In the genomic region with DNA sequence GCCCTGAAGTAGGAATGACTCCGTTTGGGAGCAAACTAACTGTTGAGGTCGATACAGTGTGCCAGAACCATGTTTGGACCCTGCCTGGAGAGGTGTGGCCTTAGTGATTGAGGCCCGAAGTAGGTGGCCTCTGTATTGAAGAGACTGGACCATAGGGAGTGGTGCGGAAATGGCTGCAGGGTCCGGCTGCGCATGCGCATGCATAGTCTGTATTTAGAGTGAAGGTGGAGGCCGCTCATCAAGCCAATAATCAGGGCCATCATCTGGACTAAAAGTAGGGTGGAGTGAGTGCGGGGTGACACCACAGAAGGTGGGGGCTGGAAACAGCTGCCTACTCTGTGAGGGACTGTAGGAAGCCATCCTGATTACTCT, we compare ENCODE assay signal across 13 mouse cellular contexts. TPM values are rescaled to one million over a fixed set of nuclear protein-coding genes. Genes with fewer than 3 reads are reported as not detected.
A peak's percentile ranks its signal among the peaks of the same experiment; 100 is the strongest.
DNase-seq lines count a peak whose midpoint lies in the region; ATAC-seq and TF ChIP-seq lines count a peak whose summit lies in the region.
"Had no signal": no experiment of that assay in that cellular context is flagged by ENCODE, and none has a peak within 500 bp of the region (broad histone marks: within the 10 kb centered on the region; RNA-seq: fewer than 3 reads in every experiment).

No protein-coding gene starts in this region.

- DNase-seq in gastrocnemius, adult 2 months, result peak; percentile 79
- no peak for DNase-seq in gastrocnemius, postnatal 10 days
- DNase-seq in ES-E14 (ENCODE audit: low read depth, low spot score), result peak; percentile 53
- DNase-seq in urinary bladder, postnatal 25 days (ENCODE audit: low spot score), result no peak

- TF ChIP-seq CTCF in gastrocnemius, adult 2 months (IDR thresholded peaks at IDR 0.05), result no peak

- in situ Hi-C loops in ES-E14 (cut with MboI; ENCODE audit: low sequenced_read_pairs in 2 of 2, unreplicated experiment in 2 of 2), result no loop called here

- WGBS in heart, embryonic 12.5 days, result 81% methylated on average over 9 of the region's 9 CpGs
- 81% methylated on average over 9 of the region's 9 CpGs for WGBS in limb, embryonic 12.5 days

- intact Hi-C loops in gastrocnemius, adult 2 months (cut with DNase I), result no loop called here

- peak overlapping the region; percentile 52 for H3K4me3 ChIP-seq in gastrocnemius, adult 2 months
- H3K4me3 ChIP-seq in ES-E14 (ENCODE audit: insufficient read depth in 1 of 2, low read depth in 1 of 2, low read length in 2 of 2, poor library complexity in 1 of 2, severe bottlenecking in 1 of 2), result peak overlapping the region; percentile 34 to 38
- no peak overlapping the region for H3K4me3 ChIP-seq in heart, embryonic 12.5 days
- no peak overlapping the region for H3K4me3 ChIP-seq in limb, embryonic 12.5 days (replicated peaks)
- H3K4me3 ChIP-seq: embryonic facial prominence, embryonic 12.5 days; left cerebral cortex, adult 2 months had no signal

- 0 out of 2 replicates have a peak, but pooled peaks cover 4% of the 10 kb centered on the region for H3K27me3 ChIP-seq in heart, embryonic 12.5 days (replicated peaks)
- H3K27me3 ChIP-seq in limb, embryonic 12.5 days, result no peaks in the 10 kb centered on the region
- H3K27me3 ChIP-seq: embryonic facial prominence, embryonic 12.5 days had no signal

- H3K4me2 ChIP-seq in heart, embryonic 12.5 days, result no peak overlapping the region
- 0 out of 2 replicates have a peak overlapping the region, but pooled peaks have one; percentile 17 for H3K4me2 ChIP-seq in limb, embryonic 12.5 days
- H3K4me2 ChIP-seq: embryonic facial prominence, embryonic 12.5 days had no signal

- no peaks in the 10 kb centered on the region for H3K36me3 ChIP-seq in ES-E14 (ENCODE audit: control insufficient read depth, insufficient read depth, low read length, poor library complexity, severe bottlenecking)
- H3K36me3 ChIP-seq in heart, embryonic 12.5 days, result no peaks in the 10 kb centered on the region
- no peaks in the 10 kb centered on the region for H3K36me3 ChIP-seq in limb, embryonic 12.5 days
- H3K36me3 ChIP-seq: embryonic facial prominence, embryonic 12.5 days had no signal

- H3K27ac ChIP-seq in gastrocnemius, adult 2 months, result peak overlapping the region; percentile 87
- peak overlapping the region; percentile 83; the same call in 1 of the 2 replicates for H3K27ac ChIP-seq in ES-E14 (ENCODE audit: insufficient read depth, low read depth, low read length, poor library complexity, severe bottlenecking)
- peak overlapping the region; percentile 57; the same call in 1 of the 2 replicates for H3K27ac ChIP-seq in heart, embryonic 12.5 days (ENCODE audit: poor library complexity, severe bottlenecking)
- H3K27ac ChIP-seq in limb, embryonic 12.5 days, result peak overlapping the region; percentile 50; the same call in 1 of the 2 replicates
- H3K27ac ChIP-seq: embryonic facial prominence, embryonic 12.5 days; left cerebral cortex, adult 2 months had no signal

- H3K9ac ChIP-seq in ES-E14 (ENCODE audit: insufficient read depth, low read depth, low read length, poor library complexity, severe bottlenecking), result peak overlapping the region; percentile 48; the same call in 1 of the 2 replicates
- H3K9ac ChIP-seq in heart, embryonic 12.5 days, result no peak overlapping the region
- H3K9ac ChIP-seq in limb, embryonic 12.5 days (replicated peaks), result no peak overlapping the region
- H3K9ac ChIP-seq: embryonic facial prominence, embryonic 12.5 days had no signal

- H3K4me1 ChIP-seq in ES-E14 (ENCODE audit: control insufficient read depth in 2 of 2, insufficient read depth in 2 of 2, low read length in 2 of 2, poor library complexity in 1 of 2), result peaks cover 6 to 14% of the 10 kb centered on the region in 2 experiments; a peak in 2 of 4 replicates
- H3K4me1 ChIP-seq in heart, embryonic 12.5 days (replicated peaks), result peaks cover 14% of the 10 kb centered on the region
- peaks cover 7% of the 10 kb centered on the region for H3K4me1 ChIP-seq in limb, embryonic 12.5 days (replicated peaks)

- no peak for ATAC-seq in heart, embryonic 12.5 days (ENCODE audit: insufficient number of reproducible peaks, low FRiP score)
- no peak for ATAC-seq in limb, embryonic 12.5 days (ENCODE audit: insufficient number of reproducible peaks, insufficient read depth, low FRiP score, low TSS enrichment, low read depth)
- ATAC-seq in erythroblast, adult 5-6 weeks (replicated peaks; ENCODE audit: low FRiP score, poor library complexity, severe bottlenecking), result no peak
- ATAC-seq in cerebellum, adult (ENCODE audit: insufficient number of reproducible peaks, low FRiP score, low TSS enrichment), result no peak

- H3K9me3 ChIP-seq in ES-E14 (ENCODE audit: control insufficient read depth, insufficient read depth, low read depth, low read length), result no peaks in the 10 kb centered on the region
- no peaks in the 10 kb centered on the region for H3K9me3 ChIP-seq in heart, embryonic 12.5 days (replicated peaks)
- H3K9me3 ChIP-seq in limb, embryonic 12.5 days, result no peaks in the 10 kb centered on the region
- H3K9me3 ChIP-seq: embryonic facial prominence, embryonic 12.5 days had no signal

TF ChIP-seq in ES-E14, 5 proteins besides CTCF, POLR2A, EP300 and RAD21:
- TF ChIP-seq MAFK (IDR thresholded peaks at IDR 0.05; ENCODE audit: insufficient read depth, low read depth, low read length), result no peak
- TF ChIP-seq CHD2 (IDR thresholded peaks at IDR 0.05; ENCODE audit: low read depth, low read length), result no peak
- TF ChIP-seq ZC3H11A (IDR thresholded peaks at IDR 0.05; ENCODE audit: borderline replicate concordance, low read depth, low read length), result no peak
- TF ChIP-seq HCFC1 (IDR thresholded peaks at IDR 0.05; ENCODE audit: borderline replicate concordance, insufficient read depth, low read length), result no peak
- TF ChIP-seq ZNF384 (IDR thresholded peaks at IDR 0.05; ENCODE audit: low read depth, low read length), result no peak

RNA-seq across cellular contexts. Expression of a gene that starts 9.7 kb away (rescaled TPM):
- total RNA-seq in gastrocnemius, adult 2 months (2021), result not detected
- total RNA-seq in gastrocnemius, postnatal 10 days (2021), result not detected
- not detected in 2 replicates for total RNA-seq in ES-E14 (2012; rRNA removed)
- polyA plus RNA-seq in heart, embryonic 12.5 days (2016; fragmentation: Nextera tagmentation; extraction: Ambion mirVana), result 0.30 TPM in 1 of 2 replicates, not detected in the other
- polyA plus RNA-seq in limb, embryonic 12.5 days (2016; fragmentation: Nextera tagmentation; extraction: Ambion mirVana), result not detected in 2 replicates
- not detected in 2 replicates for total RNA-seq in erythroblast, adult 5-6 weeks (2015; ENCODE audit: low replicate concordance)
- not detected in 2 replicates for total RNA-seq in erythroblast, adult 5-6 weeks (2017; ENCODE audit: low replicate concordance)
- total RNA-seq: adrenal gland, postnatal 4 days; left cerebral cortex, adult 2 months had no signal
- polyA plus RNA-seq: C2C12; embryonic facial prominence, embryonic 12.5 days; neural tube, embryonic 14.5 days had no signal

RNA-seq across cellular contexts. Expression of a gene that starts 18.4 kb away (rescaled TPM):
- total RNA-seq in gastrocnemius, adult 2 months (2021), result 100 to 1,000 TPM; 252 to 278 TPM
- 100 to 1,000 TPM; 185 to 194 TPM for total RNA-seq in gastrocnemius, postnatal 10 days (2021)
- total RNA-seq in ES-E14 (2012; rRNA removed), result 0.74 TPM in 1 of 2 replicates, not detected in the other
- 20.6 and 26.6 TPM in 2 replicates for polyA plus RNA-seq in heart, embryonic 12.5 days (2016; fragmentation: Nextera tagmentation; extraction: Ambion mirVana)
- 2.8 and 3.0 TPM in 2 replicates for polyA plus RNA-seq in limb, embryonic 12.5 days (2016; fragmentation: Nextera tagmentation; extraction: Ambion mirVana)
- total RNA-seq in erythroblast, adult 5-6 weeks (2015; ENCODE audit: low replicate concordance), result not detected in 2 replicates
- not detected in 2 replicates for total RNA-seq in erythroblast, adult 5-6 weeks (2017; ENCODE audit: low replicate concordance)
- polyA plus RNA-seq: neural tube, embryonic 14.5 days had no signal

RNA-seq across cellular contexts. Expression of a gene that starts 21.7 kb away (rescaled TPM):
- total RNA-seq in gastrocnemius, adult 2 months (2021), result 100 to 1,000 TPM; 154 to 483 TPM
- 1,000 to 10,000 TPM; 5,070 to 7,999 TPM for total RNA-seq in gastrocnemius, postnatal 10 days (2021)
- total RNA-seq in ES-E14 (2012; rRNA removed), result 37.5 and 125 TPM in 2 replicates
- 404 and 446 TPM in 2 replicates for polyA plus RNA-seq in heart, embryonic 12.5 days (2016; fragmentation: Nextera tagmentation; extraction: Ambion mirVana)
- polyA plus RNA-seq in limb, embryonic 12.5 days (2016; fragmentation: Nextera tagmentation; extraction: Ambion mirVana), result 290 and 351 TPM in 2 replicates
- 0.21 TPM in 1 of 2 replicates, not detected in the other for total RNA-seq in erythroblast, adult 5-6 weeks (2015; ENCODE audit: low replicate concordance)
- total RNA-seq in erythroblast, adult 5-6 weeks (2017; ENCODE audit: low replicate concordance), result 0.68 TPM in 1 of 2 replicates, not detected in the other

RNA-seq across cellular contexts. Expression of a gene that starts 33.2 kb away (rescaled TPM):
- total RNA-seq in gastrocnemius, adult 2 months (2021), result 10 to 100 TPM; 18.3 to 25.7 TPM
- total RNA-seq in gastrocnemius, postnatal 10 days (2021), result 10 to 100 TPM; 46.8 to 54.9 TPM
- 29.5 and 32.6 TPM in 2 replicates for total RNA-seq in ES-E14 (2012; rRNA removed)
- 10.4 and 12.2 TPM in 2 replicates for polyA plus RNA-seq in heart, embryonic 12.5 days (2016; fragmentation: Nextera tagmentation; extraction: Ambion mirVana)
- 12.0 and 12.6 TPM in 2 replicates for polyA plus RNA-seq in limb, embryonic 12.5 days (2016; fragmentation: Nextera tagmentation; extraction: Ambion mirVana)
- 21.9 and 30.7 TPM in 2 replicates for total RNA-seq in erythroblast, adult 5-6 weeks (2015; ENCODE audit: low replicate concordance)
- total RNA-seq in erythroblast, adult 5-6 weeks (2017; ENCODE audit: low replicate concordance), result 41.1 and 45.2 TPM in 2 replicates

RNA-seq across cellular contexts. Expression of a gene that starts 52.0 kb away (rescaled TPM):
- total RNA-seq in gastrocnemius, adult 2 months (2021), result under 1 TPM; 0.28 to 0.42 TPM
- 1 to 10 TPM; 3.5 to 6.1 TPM for total RNA-seq in gastrocnemius, postnatal 10 days (2021)
- 0.53 and 0.89 TPM in 2 replicates for total RNA-seq in ES-E14 (2012; rRNA removed)
- polyA plus RNA-seq in heart, embryonic 12.5 days (2016; fragmentation: Nextera tagmentation; extraction: Ambion mirVana), result 14.8 and 16.5 TPM in 2 replicates
- 34.6 and 37.7 TPM in 2 replicates for polyA plus RNA-seq in limb, embryonic 12.5 days (2016; fragmentation: Nextera tagmentation; extraction: Ambion mirVana)
- 22.1 and 25.9 TPM in 2 replicates for total RNA-seq in erythroblast, adult 5-6 weeks (2015; ENCODE audit: low replicate concordance)
- total RNA-seq in erythroblast, adult 5-6 weeks (2017; ENCODE audit: low replicate concordance), result 32.0 and 47.1 TPM in 2 replicates

Comparison
In these comparisons a context has a peak if more than half of its experiments do, and no peak if none do; other contexts are left out.
1. DNase-seq: peak in gastrocnemius, adult 2 months (single experiment) and ES-E14 (single experiment); none in gastrocnemius, postnatal 10 days (single experiment) and urinary bladder, postnatal 25 days (single experiment).
2. H3K4me3 ChIP-seq: peak in gastrocnemius, adult 2 months (single experiment) and ES-E14 (2 of 2); none in heart, embryonic 12.5 days (single experiment) and limb, embryonic 12.5 days (single experiment).
3. RNA of a gene that starts 18.4 kb away (total RNA-seq): 252 to 278 TPM in gastrocnemius, adult 2 months and 185 to 194 TPM in gastrocnemius, postnatal 10 days; 0.74 TPM in ES-E14 and not detected in erythroblast, adult 5-6 weeks; every median in the first group is over 100 times any median in the second.
4. RNA of a gene that starts 21.7 kb away (total RNA-seq): 5,070 to 7,999 TPM in gastrocnemius, postnatal 10 days, 154 to 483 TPM in gastrocnemius, adult 2 months and 37.5 to 125 TPM in ES-E14; 0.21 to 0.68 TPM in erythroblast, adult 5-6 weeks; every median in the first group is over 10 times any median in the second.
5. Peak in every context shown above with its lines, with median percentiles within 50 percentile points of each other: H3K27ac ChIP-seq.